Mouse (Mus musculus) erythroblast, embryonic 14.5 days (primary cell): ENCODE results near the gene Ehhadh.

ENCODE experiments used
- GATA1 ChIP-seq: IDR thresholded peaks from 2 replicates; pipeline ENCODE4 v1.6.1; 2012; ENCODE audit warnings: low read length, inconsistent platforms, mixed read lengths
- TAL1 ChIP-seq: IDR thresholded peaks from 3 replicates; pipeline ENCODE4 v1.6.1; 2012; ENCODE audit warnings: low read length, inconsistent platforms, mixed read lengths

GRCm38 (mm10) chr16:21741542-21741941 is 46.1 kb downstream of the Ehhadh start:
- no peak for TF ChIP-seq GATA1
- TF ChIP-seq TAL1, result no peak
